Mouse (Mus musculus) C2C12 (cell line): ENCODE measurements around the gene Arrdc1. TPM values are rescaled to one million over a fixed set of nuclear protein-coding genes. Genes with fewer than 3 reads are reported as not detected.
"Not testable (repeated sequence)": the region's sequence is repeated elsewhere in the genome, so short reads cannot be mapped to it uniquely, and the experiment has no call there.

Experiments
- H3K27me3 ChIP-seq: one replicate; pipeline ENCODE4 v1.6.1; 2011; ENCODE audit not compliant: control insufficient read depth, insufficient read depth, insufficient read length
- H3K36me3 ChIP-seq: one replicate; pipeline ENCODE4 v1.6.1; 2011; ENCODE audit not compliant: control insufficient read depth, insufficient read depth
- H3K4me3 ChIP-seq: one replicate; pipeline ENCODE4 v1.5.1; 2011; ENCODE audit warnings: mild to moderate bottlenecking, control low read depth; ENCODE audit not compliant: poor library complexity, insufficient read depth, severe bottlenecking
- H3K79me2 ChIP-seq: one replicate; pipeline ENCODE4 v1.6.1; 2011; ENCODE audit not compliant: control insufficient read depth, insufficient read depth
- H3K79me3 ChIP-seq: one replicate; pipeline ENCODE4 v1.6.1; 2011; ENCODE audit warnings: low read depth, control low read depth
- H3ac ChIP-seq: one replicate; pipeline ENCODE3; 2011; ENCODE audit warnings: low read depth; ENCODE audit not compliant: control insufficient read depth, insufficient read length
- CEBPB ChIP-seq: IDR thresholded peaks from one replicate; pipeline ENCODE4 v1.6.1; 2011; ENCODE audit warnings: low read depth, mild to moderate bottlenecking, control low read depth, moderate library complexity
- CTCF ChIP-seq: IDR thresholded peaks from one replicate; pipeline ENCODE4 v1.5.1; 2011; ENCODE audit not compliant: control insufficient read depth, insufficient read depth, insufficient read length
- FOSL1 ChIP-seq: IDR thresholded peaks from one replicate; pipeline ENCODE4 v1.8.0; 2011; ENCODE audit warnings: mild to moderate bottlenecking, low read length; ENCODE audit not compliant: poor library complexity, insufficient read depth, severe bottlenecking
- MAX ChIP-seq: IDR thresholded peaks from one replicate; pipeline ENCODE4 v1.6.1; 2011; ENCODE audit warnings: mild to moderate bottlenecking, control low read depth
- MYOD1 ChIP-seq: IDR thresholded peaks from one replicate; pipeline ENCODE4 v1.6.1; 2011; ENCODE audit warnings: low read depth; ENCODE audit not compliant: control insufficient read depth, insufficient read length
- MYOG ChIP-seq: IDR thresholded peaks from one replicate; pipeline ENCODE4 v1.6.1; 2011; ENCODE audit not compliant: control insufficient read depth, insufficient read length; ENCODE audit errors: extremely low read depth
- USF1 ChIP-seq: IDR thresholded peaks from one replicate; pipeline ENCODE4 v1.6.1; 2011; ENCODE audit warnings: low read depth, mild to moderate bottlenecking, control low read depth, moderate library complexity
- long read RNA-seq, 2 experiments: library from polyadenylated mRNA; unstranded; transcript quantifications; one replicate each; pipeline ENCODE4 v2.0.0; 2019 to 2020
- polyA plus RNA-seq: library from polyadenylated mRNA; unstranded; fragments of >200 nt; fragmentation: generic; extraction: Trizol; gene quantifications from one replicate; pipeline ENCODE4 v1.2.1, GENCODE M21; 2012; ENCODE audit warnings: missing spikeins

The Arrdc1 gene
- 6.6 TPM for polyA plus RNA-seq
- long read RNA-seq, experiment 1, partial matches to known transcripts, result 2 of 10 reads
- long read RNA-seq, experiment 1, other reads (novel, unspliced or antisense), result 4 of 10 reads
- long read RNA-seq, experiment 2, partial matches to known transcripts, result 0 of 6 reads
- long read RNA-seq, experiment 2, other reads (novel, unspliced or antisense), result 5 of 6 reads

DNA sequence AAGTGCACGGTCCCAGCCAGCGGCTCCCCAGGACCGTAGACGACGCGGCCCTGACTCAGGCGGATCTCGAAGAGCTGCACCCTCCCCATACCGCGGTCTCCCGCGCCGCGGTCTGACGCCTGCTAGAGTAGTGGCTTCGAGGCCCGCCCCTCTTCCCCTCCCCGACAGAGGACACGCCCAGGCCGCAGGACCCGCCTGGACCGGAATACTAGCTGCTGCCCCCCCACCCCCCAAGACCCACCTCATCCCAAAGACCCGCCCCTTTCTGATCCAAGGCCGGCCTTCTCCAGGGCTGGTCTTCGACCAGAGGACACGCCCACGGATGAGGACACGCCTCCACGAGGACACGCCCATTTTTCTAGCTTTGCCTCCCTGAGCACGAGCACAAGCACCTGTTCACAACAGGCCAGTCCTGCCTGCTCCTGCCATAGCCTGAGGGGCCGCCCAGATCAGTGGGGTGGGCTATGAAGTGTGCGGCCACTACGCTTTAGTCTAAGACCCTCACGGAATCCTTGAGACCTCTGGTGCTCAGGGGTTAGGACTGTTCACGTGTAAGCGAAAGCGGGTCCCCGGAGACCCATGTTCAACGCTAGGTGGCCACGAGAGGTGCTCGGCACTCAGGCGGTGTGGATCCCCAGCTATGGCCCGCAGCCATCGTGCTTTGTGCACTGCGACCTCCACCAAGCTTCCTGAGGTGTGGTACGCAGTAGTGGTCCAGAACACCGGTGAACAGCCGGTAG lies at the start of gene Arrdc1:
TSS of gene Arrdc1 (minus strand) at position 196 of the 740 bp plus-strand sequence.
- H3ac ChIP-seq, result peak within 1 kb of the TSS; percentile 77
- H3K79me3 ChIP-seq, result no peaks in the 10 kb centered on the region
- peak within 1 kb of the TSS; percentile 42 for H3K4me3 ChIP-seq
- H3K27me3 ChIP-seq, result peaks cover 8% of the 10 kb centered on the region
- H3K79me2 ChIP-seq, result no peaks in the 10 kb centered on the region
- TF ChIP-seq FOSL1 (no peak), MYOD1 (peak; percentile 50), CEBPB (no peak), CTCF (no peak), USF1 (no peak), MAX (peak; percentile 45), MYOG (no peak)
- H3K36me3 ChIP-seq, result no peaks in the 10 kb centered on the region

DNA sequence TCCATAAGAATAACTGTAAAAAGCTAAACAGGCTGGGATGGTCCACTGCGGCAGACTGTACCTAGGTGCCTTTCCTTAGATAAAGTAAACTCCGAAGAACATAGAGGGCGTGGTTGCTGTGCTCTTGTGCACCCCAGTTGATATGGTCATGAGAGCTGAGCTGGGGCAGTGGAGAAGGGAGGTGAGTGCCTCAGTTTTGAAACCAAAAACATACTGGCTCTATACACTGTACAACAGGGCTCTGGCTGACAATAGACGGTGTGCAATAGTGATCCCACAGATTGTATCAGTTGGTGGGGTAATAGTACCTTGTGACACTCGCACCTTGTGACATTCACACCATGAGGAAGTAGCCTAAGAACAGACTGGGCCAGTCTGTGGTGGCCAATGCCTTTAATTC lies 41.9 kb upstream of the Arrdc1 start:
- Histone ChIP-seq H3K27me3 (no peaks in the 10 kb centered on the region), H3ac (no peak overlapping the region), H3K4me3 (no peak overlapping the region), H3K79me2 (peaks cover 17% of the 10 kb centered on the region), H3K36me3 (peaks cover 14% of the 10 kb centered on the region), H3K79me3 (peaks cover 12% of the 10 kb centered on the region)
- TF ChIP-seq MYOG, result no peak
- TF ChIP-seq CEBPB, result no peak
- no peak for TF ChIP-seq MAX
- TF ChIP-seq FOSL1, result no peak
- no peak for TF ChIP-seq MYOD1
- no peak for TF ChIP-seq CTCF
- TF ChIP-seq USF1, result no peak

DNA sequence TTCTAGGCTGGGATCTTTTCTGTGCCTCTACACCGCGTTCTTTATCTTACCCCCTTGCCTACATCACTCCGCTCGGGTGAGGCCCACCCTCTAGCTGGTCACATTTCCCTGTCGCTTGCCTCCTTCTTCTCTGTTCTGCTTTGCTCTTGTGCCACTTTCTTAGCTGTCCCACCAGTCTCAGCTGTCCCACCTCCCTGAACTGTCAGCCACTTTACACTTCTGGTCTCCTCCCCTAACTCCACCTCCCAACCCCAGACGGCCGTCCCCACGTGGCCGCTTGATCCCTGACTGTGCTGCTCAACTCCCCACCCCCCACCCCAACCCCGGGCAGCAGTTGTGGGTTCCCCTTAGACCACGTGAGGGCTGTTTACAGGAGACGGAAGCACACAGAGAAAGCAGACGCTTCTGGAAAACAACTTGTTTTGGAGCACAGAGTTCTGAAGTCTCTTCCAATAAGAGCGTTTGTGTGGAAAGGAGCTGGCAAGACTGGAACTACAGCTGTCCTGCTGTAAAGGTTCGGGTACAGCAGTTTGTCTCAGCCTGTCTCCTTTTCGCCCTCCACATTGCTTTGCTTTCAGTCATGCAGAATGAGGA lies 40.7 kb upstream of the Arrdc1 start, which contains the start of gene Pnpla7:
TSS of gene Pnpla7 (plus strand) at position 330 of the 594 bp plus-strand sequence.
- TF ChIP-seq USF1 (peak; percentile 88), MAX (peak; percentile 78), MYOG (no peak)

DNA sequence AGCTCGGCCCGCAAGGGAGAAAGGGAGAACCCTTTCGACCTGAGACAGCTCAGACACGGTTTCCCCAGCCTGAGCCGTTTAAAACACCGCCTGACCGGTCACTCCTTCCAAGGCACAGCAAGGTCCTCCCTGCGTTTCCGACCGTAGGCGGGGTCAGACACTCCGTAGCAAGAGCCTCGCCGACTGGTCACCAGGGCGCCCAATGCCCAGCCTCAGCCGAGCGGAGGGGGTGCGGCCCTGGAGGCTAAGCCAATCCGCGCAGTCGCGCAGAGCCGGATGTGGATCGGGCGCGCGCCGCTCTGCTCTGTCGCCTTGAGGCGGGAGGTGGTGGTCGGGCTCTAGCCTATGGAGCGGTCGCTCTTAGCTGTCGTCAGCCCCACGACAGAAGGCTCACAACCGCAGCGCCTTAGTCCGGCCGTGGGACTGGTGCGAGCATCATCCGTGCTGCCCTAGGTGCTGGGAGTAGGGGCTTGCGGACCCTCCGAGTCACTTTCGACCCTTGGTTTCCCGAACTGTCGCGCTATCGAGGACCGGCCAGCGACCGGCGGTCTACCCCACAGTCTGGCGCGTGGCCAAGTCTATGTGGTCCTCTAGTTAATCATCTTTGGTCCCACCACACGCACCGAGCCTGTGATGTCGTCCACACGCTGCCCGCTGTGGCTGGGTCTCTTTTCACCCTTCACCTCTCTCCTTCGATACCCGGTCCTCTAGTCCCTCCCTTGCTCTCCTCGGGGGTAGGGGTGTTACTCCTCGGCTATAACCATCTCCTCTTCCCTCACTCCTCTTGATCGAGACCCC lies 40.1 kb upstream of the Arrdc1 start, which contains the start of gene Mrpl41:
TSS of gene Mrpl41 (minus strand) at position 193 of the 798 bp plus-strand sequence.
- peaks cover 17% of the 10 kb centered on the region for H3K79me2 ChIP-seq
- no peak for TF ChIP-seq MYOG
- TF ChIP-seq CEBPB, result no peak
- TF ChIP-seq FOSL1, result no peak
- TF ChIP-seq MAX, result peak; percentile 61
- no peak for TF ChIP-seq MYOD1
- no peak for TF ChIP-seq USF1
- TF ChIP-seq CTCF, result no peak
- H3K36me3 ChIP-seq, result peaks cover 24% of the 10 kb centered on the region
- H3K27me3 ChIP-seq, result no peaks in the 10 kb centered on the region
- H3ac ChIP-seq, result peak within 1 kb of the TSS; percentile 76
- peaks cover 12% of the 10 kb centered on the region for H3K79me3 ChIP-seq
- peak within 1 kb of the TSS; percentile 87 for H3K4me3 ChIP-seq

More for the DNA sequence above, 40.7 kb upstream of the Arrdc1 start, which contains the start of gene Pnpla7:
- peaks cover 12% of the 10 kb centered on the region for H3K79me3 ChIP-seq
- peaks cover 17% of the 10 kb centered on the region for H3K79me2 ChIP-seq
- peaks cover 24% of the 10 kb centered on the region for H3K36me3 ChIP-seq
- H3K4me3 ChIP-seq, result peak within 1 kb of the TSS; percentile 87
- no peaks in the 10 kb centered on the region for H3K27me3 ChIP-seq
- H3ac ChIP-seq, result peak within 1 kb of the TSS; percentile 68

GRCm38 (mm10) chr2:24974452-24974851 lies 39.4 kb upstream of the Arrdc1 start:
- H3K27me3 ChIP-seq, result not testable (repeated sequence)
- Histone ChIP-seq H3K36me3 (peaks cover 24% of the 10 kb centered on the region), H3K79me2 (peaks cover 17% of the 10 kb centered on the region), H3K4me3 (peak overlapping the region; percentile 87), H3K79me3 (peaks cover 12% of the 10 kb centered on the region), H3ac (peak overlapping the region; percentile 76)
